Mouse (Mus musculus) lung, adult 2 months (tissue): ENCODE results near the gene Irf8.

Source experiments
- CTCF ChIP-seq: fragments of 200-500 bp; IDR thresholded peaks from 2 replicates; pipeline ENCODE4 v1.5.1; 2011; ENCODE audit warnings: mild to moderate bottlenecking, low read length, control low read depth; ENCODE audit not compliant: insufficient read depth
- POLR2A ChIP-seq: fragments of 200-500 bp; IDR thresholded peaks from 2 replicates; pipeline ENCODE4 v1.6.1; 2011; ENCODE audit warnings: low read depth, mild to moderate bottlenecking, control low read depth, low read length, borderline replicate concordance; ENCODE audit errors: extremely low read depth

DNA sequence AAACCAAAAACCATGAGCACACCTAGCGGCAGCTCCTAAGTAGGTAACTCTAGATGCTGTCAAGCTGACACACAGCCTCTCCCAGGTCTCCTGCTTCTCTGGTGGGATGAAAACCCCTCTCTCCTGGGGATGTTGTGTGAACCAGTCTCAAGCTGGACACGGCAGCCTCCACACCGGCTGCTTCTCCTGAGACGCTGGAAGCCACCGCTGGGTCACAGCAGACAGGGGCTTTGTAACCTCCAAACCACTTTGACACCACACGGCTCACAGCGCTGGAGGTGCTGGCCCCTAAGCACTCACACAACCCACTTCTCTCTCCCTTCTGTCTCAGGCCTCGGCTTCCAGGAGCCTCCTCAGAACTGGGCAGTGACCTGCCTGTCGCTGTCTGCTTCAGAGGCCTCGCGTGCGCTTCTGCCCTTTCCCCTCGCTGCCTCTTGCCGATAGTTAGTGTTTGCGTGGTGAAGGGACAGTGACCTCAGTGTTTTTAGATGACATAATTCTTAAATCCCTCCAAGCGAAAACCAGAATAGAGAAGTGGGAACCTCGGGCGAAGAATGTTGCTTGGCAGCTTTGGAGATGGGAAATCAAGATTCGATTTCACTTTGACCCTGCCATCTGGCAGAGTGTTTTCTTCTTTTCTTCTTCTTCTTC is 16.4 kb upstream of the Irf8 start:
- TF ChIP-seq CTCF (no peak), POLR2A (no peak)
